Mouse (Mus musculus) midbrain, embryonic 12.5 days (tissue): ENCODE measurements around the gene Mtx3. TPM values are rescaled to one million over a fixed set of nuclear protein-coding genes. Genes with fewer than 3 reads are reported as not detected.

Experiments
- ATAC-seq: fragments of 200-750 bp; cut with Nextera tagmentation; 2 replicates; pipeline ENCODE4 v1.8.0; 2017; ENCODE audit warnings: low read depth, moderate TSS enrichment, moderate library complexity; ENCODE audit not compliant: low FRiP score
- H3K27ac ChIP-seq: fragments of 300-500 bp; sonication (generic); replicated peaks from 2 replicates; pipeline ENCODE4 v1.5.1; 2016; ENCODE audit warnings: mild to moderate bottlenecking
- H3K27me3 ChIP-seq: fragments of 300-500 bp; sonication (generic); 2 replicates; pipeline ENCODE4 v1.6.1; 2016; ENCODE audit warnings: mild to moderate bottlenecking
- H3K36me3 ChIP-seq: fragments of 300-500 bp; sonication (generic); 2 replicates; pipeline ENCODE4 v1.6.1; 2016
- H3K4me1 ChIP-seq: fragments of 300-500 bp; sonication (generic); 2 replicates; pipeline ENCODE4 v1.6.1; 2016
- H3K4me2 ChIP-seq: fragments of 300-500 bp; sonication (generic); replicated peaks from 2 replicates; pipeline ENCODE4 v1.6.1; 2016; ENCODE audit warnings: mild to moderate bottlenecking, moderate library complexity
- H3K4me3 ChIP-seq: fragments of 300-500 bp; sonication (generic); 2 replicates; pipeline ENCODE4 v1.5.1; 2016; ENCODE audit warnings: mild to moderate bottlenecking
- H3K9ac ChIP-seq: fragments of 300-500 bp; sonication (generic); replicated peaks from 2 replicates; pipeline ENCODE4 v1.6.1; 2016; ENCODE audit warnings: mild to moderate bottlenecking, moderate library complexity
- H3K9me3 ChIP-seq: fragments of 300-500 bp; sonication (generic); 2 replicates; pipeline ENCODE4 v1.6.1; 2016; ENCODE audit warnings: mild to moderate bottlenecking
- WGBS: fragments of 180-500 bp; shearing (Covaris S2); methylation state at CpG from one replicate; pipeline ENCODE4 v1.1.7; 2016; 5-methylcytosine and 5-hydroxymethylcytosine counted together
- polyA plus RNA-seq: library from polyadenylated mRNA; unstranded; fragments of >200 nt; fragmentation: Nextera tagmentation; extraction: Ambion mirVana; gene quantifications from 2 replicates; pipeline ENCODE4 v1.2.1, GENCODE M21; 2016

Mtx3 gene
- polyA plus RNA-seq, 1 experiment from 2014 or later, result 4.0 TPM

DNA sequence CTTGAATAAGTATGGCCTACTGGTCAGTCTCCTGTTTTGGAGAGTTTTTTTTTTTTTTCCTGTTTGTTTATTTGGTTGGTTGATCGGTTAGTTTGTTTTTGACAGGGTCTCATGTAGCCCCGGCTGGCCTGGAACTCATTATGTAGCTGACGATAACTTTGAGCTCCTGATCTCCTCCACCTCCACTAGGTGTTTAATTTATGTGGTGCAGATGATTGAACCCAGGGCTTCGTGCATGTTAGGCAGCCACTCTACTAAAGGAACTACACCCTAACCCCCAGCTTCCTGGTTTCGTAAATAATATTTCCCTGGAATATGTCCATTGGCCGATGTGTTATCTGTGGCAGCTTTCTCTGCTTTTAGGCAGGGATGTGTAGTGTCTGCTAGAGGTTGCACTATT, 54.5 kb downstream of the Mtx3 start:
- no peak overlapping the region for H3K27ac ChIP-seq
- no peak for ATAC-seq
- H3K27me3 ChIP-seq, result no peaks in the 10 kb centered on the region
- WGBS, result 88% methylated on average over 6 of the region's 6 CpGs
- no peak overlapping the region for H3K4me2 ChIP-seq
- H3K9ac ChIP-seq, result no peak overlapping the region
- no peaks in the 10 kb centered on the region for H3K36me3 ChIP-seq
- no peaks in the 10 kb centered on the region for H3K4me1 ChIP-seq
- no peak overlapping the region for H3K4me3 ChIP-seq
- no peaks in the 10 kb centered on the region for H3K9me3 ChIP-seq

DNA sequence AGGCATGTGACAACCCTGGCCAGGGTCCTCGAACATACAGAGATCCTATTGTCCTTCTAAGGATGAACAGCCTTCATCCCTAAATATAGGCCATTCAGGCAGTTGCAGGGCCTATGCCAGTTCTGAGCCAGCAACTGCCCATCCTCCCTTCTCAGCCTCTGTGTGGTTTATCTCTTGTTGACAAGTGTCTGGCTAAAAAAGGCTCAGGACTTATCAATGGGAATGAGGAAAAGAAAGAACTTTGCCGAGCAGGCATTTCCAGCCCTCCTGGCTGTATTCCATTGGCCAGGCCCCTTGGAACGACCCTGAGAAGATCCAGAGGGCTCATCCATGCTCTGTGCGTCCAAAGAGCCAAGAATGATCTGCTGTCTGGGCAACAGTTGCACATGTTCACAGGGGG, 58.7 kb downstream of the Mtx3 start:
- no peak for ATAC-seq
- 76% methylated on average over 4 of the region's 4 CpGs for WGBS

DNA sequence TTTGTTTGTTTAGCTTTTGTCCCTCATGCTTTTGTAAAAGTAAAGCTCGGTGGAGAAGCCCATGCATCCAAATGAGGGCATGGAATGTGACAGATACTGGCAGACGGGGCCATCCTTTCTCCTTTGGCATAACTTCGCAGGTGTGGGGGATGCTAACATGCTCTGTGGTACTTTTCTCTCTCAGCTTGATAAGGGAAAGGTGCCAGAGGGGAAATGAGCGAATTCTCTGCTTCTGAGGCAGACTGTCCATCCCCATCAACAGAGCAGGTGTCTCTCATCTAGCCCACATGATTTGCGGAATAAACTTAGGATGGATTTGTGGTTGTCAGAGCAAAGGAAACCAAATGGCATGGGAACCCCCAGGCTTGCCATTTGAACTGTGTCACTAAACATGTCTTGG, 61.4 kb downstream of the Mtx3 start:
- H3K36me3 ChIP-seq, result no peaks in the 10 kb centered on the region
- no peak overlapping the region for H3K27ac ChIP-seq
- H3K4me3 ChIP-seq, result no peak overlapping the region
- H3K4me2 ChIP-seq, result no peak overlapping the region
- no peaks in the 10 kb centered on the region for H3K9me3 ChIP-seq
- H3K9ac ChIP-seq, result no peak overlapping the region
- no peak for ATAC-seq
- H3K4me1 ChIP-seq, result no peaks in the 10 kb centered on the region
- 79% methylated on average over 5 of the region's 5 CpGs for WGBS
- H3K27me3 ChIP-seq, result no peaks in the 10 kb centered on the region

More for the DNA sequence above, 58.7 kb downstream of the Mtx3 start:
- H3K4me3 ChIP-seq, result no peak overlapping the region
- no peaks in the 10 kb centered on the region for H3K27me3 ChIP-seq
- H3K4me1 ChIP-seq, result no peaks in the 10 kb centered on the region
- H3K36me3 ChIP-seq, result no peaks in the 10 kb centered on the region
- H3K9me3 ChIP-seq, result no peaks in the 10 kb centered on the region
- no peak overlapping the region for H3K27ac ChIP-seq
- H3K9ac ChIP-seq, result no peak overlapping the region
- H3K4me2 ChIP-seq, result no peak overlapping the region

DNA sequence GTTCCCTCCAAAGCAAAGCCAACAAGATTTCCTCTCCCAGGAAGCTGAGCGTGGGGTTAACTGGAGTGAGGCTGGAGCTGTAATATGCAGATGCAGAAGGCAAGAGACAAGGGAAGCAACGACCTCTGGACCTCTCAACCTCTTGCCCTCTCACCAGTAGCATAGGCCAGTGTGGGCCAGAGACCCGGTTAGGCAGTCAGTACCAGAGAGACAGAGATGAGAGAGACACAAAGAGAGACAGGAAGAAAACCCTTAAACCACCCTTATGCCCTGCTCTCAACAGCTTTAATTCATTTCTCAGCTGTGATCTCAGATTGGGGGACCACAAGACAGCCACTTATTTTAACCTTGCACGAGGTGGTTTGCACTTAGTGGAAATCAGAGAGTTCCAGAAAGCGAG, 62.8 kb downstream of the Mtx3 start:
- Histone ChIP-seq H3K27ac (no peak overlapping the region), H3K27me3 (no peaks in the 10 kb centered on the region), H3K4me2 (no peak overlapping the region), H3K9ac (no peak overlapping the region), H3K36me3 (no peaks in the 10 kb centered on the region), H3K9me3 (no peaks in the 10 kb centered on the region), H3K4me1 (no peaks in the 10 kb centered on the region), H3K4me3 (no peak overlapping the region)
- ATAC-seq, result no peak
- WGBS, result 59% methylated on average over 5 of the region's 5 CpGs

Other genes starting within 250 kb of the Mtx3 start
- gene Serinc5, start 233.7 kb upstream of the Mtx3 start, polyA plus RNA-seq, result 12.5 and 12.7 TPM in 2 replicates
- 4.0 and 4.2 TPM in 2 replicates for gene Thbs4, start 49.9 kb upstream of the Mtx3 start, polyA plus RNA-seq